Mouse (Mus musculus) brain, embryonic 18.5 days (tissue): ENCODE measurements around the gene Large2.
A peak's percentile ranks its signal among the peaks of the same experiment; 100 is the strongest.
"Not testable (repeated sequence)": the region's sequence is repeated elsewhere in the genome, so short reads cannot be mapped to it uniquely, and the experiment has no call there.

Experiments
- DNase-seq: peaks from one replicate; pipeline ENCODE4 v3.0.0-alpha.2; 2012; ENCODE audit warnings: low read depth, low spot score

The Large2 gene

DNA sequence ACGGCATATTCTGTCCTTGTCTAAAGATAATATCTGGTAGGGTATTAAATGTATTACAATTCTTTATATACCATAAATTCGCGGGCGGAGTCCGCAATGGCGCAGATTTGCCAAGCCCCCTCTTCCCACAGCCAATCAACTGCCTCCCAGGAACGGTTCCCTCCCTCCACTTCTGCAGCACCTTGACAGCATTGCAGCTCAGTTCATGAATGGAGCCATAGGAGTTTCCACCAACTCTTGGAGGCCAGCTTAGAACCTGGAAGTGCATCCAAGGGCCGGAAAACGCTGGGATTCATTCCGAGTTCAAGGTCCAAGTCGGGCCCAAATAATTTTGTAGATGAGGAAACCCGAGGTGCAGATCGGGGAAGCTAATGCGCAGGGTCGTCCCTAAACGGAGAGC, at the start of gene Large2, which contains the start of gene Pex16:
Gene Large2 (minus strand): TSS at position 356 of the 400 bp plus-strand sequence.
Gene Pex16 (plus strand): TSS at position 163 of the 400 bp plus-strand sequence.
- DNase-seq: peak; percentile 47

DNA sequence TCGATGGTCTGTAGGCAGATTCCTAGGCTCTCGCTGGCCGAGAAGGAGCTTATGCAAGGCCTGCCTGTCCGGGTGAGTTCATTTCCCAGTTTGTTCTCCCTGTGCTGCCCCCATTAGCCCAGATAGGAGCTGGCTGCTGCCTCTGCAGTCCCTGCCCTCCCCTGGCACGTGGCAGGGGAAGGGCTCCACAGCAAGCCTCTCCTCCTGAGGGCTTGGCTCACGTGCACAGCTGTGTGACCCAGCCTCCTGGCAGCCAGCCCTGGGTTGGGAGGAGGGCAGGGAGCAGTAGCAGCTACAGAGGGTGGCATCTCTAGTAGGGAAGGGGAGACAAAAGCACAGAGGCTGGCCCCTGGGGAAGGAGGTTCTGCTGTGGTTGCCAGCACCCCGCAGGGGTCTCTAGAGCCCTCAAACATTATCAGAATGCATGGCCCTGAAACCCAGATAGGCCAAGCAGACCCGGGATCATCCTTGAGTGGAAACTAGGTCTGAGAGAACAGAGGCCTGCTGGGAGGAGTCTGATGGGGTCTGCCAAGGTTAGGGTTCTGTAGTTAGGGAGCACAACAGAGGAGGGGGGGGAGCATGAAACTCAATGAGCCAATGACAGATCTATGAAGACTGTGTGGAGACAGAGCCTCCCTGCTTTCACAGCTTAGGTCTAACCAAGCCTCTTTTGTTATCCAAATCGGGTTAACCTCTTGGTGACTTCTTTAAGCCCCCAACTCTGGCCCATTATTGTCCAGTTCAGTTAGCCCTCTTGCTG, 49.2 kb upstream of the Large2 start:
- no peak for DNase-seq

DNA sequence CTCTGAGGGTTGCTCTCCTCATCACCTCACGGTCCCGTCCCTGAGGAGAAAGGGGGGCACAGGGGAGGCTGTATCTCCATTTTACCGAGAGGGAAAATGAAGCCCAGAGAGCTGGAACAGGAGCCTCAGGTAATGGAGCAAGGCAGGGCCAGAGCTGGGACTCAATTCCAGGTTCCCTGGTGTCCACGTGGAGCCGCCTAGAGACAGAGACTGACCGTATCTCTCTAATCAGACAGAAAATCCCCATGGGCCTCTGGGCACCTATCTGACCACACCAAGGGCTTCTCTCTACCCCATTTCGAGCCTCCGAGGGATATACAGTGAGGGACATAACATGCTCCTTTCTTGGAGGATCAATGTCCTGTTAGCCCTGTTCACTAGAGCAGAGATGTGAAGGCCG, 48.5 kb upstream of the Large2 start:
- DNase-seq: no peak

DNA sequence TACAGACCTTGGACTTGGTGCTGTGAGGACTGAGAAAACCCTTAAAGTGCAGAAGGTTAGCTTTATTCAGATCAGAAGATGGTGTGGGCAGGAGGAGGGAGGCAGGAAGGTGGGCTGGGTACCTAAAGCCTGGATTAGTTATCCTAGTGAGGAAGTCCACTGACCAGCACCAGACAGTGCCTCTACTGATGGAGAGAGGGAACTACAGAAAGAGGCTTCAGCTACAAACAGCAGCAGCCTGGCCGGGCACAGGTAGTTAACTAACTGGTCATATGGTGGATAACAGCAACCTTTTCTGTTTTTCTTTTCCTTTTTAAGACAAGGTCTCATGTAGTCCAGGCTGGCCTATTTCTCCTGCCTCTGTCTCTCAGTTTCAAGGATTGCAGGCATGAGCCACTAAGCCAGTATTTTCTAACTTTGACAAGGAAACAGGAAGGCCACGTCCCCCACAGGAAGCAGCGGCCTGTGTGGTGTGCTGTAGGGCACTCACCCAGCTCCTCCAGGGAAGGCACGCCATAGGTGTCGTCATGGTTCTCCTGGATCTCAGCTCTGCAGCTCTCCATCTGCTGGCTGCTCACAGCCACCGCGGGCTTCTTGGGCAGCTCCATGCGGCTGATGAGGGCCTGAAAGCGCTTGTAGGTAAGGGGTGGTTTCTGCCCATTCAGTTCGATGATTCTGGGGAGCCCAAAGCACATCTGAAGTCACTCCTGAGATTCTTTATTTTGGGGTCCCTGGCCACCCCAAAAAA, 47.9 kb upstream of the Large2 start:
- DNase-seq: no peak

DNA sequence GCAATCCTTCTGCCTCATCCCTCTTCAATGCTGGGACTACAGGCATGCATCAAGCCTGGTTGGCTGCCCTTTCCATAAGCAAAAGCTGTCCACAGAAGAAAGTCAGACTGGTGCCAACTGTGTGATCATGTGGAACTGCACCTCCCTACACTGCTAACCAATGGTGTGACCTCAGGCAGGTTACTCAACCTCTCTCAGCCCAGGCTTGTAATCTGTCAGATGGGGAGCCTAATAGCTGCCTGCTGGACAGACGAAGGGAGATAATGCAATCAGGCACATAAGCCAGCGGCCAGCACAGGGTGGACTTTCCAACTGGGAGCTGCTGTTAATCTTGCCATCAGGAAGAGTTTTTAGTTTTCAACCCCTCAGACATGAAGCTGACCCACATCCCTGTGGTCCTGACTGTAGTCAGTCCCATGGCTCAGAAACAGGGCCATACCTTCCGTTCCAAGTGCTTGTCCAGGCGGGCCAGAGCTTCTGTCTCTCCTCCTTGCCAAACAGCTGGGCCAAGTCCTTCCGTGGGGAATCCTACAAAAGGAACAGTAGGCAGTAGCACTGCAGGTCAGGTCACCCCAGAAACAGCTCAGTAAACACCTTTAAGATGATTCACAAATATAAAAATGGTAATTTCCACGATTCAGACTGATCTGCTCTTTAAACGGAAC, 47.2 kb upstream of the Large2 start:
- DNase-seq: no peak

DNA sequence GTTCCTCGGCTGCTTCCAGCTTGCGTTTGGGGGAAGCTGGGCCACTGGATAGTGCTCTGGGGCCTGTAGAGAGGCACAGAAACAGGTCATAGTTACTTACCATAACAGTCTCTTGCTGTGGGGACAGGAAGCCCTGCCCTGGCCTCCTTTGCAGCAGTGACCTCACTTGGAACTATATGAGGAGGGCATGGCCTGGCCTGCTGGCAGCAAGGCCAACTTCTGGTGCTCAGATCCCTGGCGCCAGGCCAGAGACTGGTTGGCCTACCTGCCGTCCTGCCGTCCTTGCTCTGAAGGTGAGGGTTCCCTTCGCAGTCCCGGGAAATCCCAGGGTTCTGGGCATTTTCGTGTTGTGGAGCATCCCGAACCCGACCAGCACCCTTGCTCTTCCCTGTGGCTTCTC, 37.0 kb upstream of the Large2 start:
- no peak for DNase-seq

DNA sequence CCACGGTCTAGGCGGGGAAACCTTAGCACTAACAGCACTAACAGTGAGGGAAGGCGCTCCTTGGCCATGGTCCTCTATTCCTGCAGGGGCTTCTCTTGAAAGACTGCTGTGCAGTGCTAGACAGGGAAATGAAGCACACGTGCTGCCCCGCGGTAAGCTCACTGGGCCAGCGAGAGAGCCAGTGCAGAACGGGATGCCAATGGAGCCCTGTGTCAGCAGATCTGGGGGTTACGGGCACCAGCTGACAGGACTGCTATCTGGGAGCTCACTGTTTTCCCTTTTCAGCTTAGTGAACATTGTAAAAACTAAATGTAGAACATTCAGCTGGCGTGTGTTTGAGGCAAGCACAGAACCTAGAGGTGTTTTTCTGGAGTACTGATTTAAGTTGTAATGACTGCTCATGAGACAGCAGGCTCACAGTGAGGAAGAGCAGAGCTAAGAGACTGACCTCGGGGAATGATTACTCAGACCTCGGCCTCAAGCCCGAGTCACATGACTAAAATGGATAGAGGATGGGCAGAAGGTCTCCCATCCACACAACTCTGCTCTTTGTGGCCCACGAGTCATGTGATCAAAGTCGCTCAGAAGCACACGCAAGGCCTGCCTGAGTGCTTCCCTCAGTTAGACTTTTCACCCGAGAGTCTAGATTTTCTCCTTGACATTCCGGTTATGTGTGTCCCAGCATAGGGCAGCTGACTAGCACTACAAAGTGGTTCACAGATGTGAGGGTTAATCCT, 33.8 kb upstream of the Large2 start:
- no peak for DNase-seq

DNA sequence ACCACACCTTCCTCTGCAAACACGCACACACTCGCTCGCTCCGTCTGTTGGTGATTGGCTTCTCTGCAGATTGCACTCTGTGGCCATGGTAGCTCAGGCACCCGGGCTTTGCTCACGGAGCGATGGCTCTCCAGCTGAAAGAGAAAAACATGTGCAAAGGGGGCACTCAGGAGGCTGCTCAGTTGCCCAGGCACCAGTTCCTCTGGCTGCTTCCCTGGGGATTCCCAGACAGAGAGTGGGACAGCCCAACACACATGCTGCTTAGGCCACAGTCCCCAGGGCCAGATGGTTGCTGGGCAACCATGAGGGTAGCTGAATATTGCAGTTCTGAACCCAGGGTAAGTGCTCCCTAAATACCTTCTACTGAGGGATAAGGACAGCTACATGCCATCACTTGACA, 31.0 kb upstream of the Large2 start:
- no peak for DNase-seq

DNA sequence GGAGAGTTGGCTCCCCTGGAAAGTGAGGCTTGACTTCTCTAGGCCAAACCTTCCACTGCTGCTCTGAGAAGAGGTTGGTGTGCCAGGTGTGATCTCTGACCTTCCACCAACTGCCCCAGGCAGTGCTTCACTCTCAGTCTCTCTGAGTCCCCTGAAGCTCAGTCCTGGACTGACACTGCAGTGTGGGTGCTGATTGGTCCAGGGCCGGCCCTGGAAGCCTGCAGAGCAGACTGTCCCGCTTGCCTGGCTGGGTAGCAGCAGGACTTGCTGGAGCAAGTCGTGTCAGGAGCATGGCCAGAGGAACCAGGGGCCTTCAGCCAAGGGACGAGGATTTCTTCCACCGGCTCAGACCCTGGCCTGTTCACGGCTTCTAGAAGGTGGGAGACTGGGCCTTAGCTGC, 30.1 kb upstream of the Large2 start:
- no peak for DNase-seq

DNA sequence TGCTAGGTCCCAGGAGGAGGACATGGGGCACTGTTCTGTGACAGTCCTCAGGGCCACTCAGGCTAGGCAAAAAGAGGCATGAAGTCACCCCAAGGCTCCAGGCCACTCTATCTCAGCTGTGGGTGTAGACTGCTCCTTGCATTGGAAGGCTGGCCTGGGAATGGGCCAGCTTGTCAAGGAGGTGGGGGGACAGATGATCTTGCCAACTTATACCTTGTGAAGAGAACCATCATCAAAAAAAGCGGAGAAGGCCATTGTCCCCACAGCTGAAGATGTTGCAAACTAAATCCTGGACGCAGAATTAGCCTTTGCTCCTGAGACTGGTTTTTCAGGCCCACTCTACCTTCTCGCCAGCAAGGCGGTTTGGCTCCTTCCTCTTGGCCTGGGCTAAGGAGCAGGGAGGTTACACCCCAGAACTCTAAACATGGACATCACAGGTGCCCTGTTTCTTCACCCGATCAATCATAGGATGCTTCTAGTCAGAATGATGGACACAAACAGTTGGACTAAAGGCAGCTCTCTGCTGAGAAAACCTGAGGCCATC, 29.2 kb upstream of the Large2 start:
- DNase-seq: no peak

DNA sequence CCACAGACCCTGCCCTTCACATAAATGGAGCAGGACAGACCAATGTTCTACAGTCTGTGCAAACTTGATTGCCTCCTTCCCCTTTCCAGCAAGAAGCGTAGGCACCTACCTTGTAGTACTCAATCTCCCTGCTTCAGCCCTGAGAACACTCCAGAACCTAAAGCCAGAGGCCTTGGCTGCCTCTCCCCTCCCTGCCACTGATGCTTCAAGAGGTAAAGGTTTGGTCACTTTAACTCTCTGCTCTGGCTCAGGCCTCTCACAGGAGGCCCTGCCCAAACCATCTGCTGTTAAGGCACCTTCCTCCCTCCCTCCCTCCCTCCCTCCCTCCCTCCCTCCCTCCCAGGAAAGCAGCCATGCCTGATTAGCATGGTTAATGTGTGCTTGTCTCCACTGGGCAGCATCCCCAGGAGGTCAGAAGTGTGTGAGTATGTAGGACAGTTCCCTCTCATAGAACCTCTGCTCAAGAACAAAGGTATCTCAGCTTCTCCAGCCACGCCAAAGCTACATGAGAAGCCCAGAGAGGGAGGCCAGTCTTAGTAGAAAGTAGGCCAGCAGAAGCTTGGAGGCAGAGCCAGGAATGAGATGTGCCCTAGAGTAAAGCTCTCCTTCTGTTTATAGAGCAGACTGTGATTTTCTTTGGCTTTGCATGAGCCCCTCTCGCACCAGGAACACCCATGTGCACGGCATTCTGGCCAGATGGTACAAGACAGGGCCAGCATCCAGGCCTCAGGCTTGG, 28.1 kb upstream of the Large2 start:
- no peak for DNase-seq

DNA sequence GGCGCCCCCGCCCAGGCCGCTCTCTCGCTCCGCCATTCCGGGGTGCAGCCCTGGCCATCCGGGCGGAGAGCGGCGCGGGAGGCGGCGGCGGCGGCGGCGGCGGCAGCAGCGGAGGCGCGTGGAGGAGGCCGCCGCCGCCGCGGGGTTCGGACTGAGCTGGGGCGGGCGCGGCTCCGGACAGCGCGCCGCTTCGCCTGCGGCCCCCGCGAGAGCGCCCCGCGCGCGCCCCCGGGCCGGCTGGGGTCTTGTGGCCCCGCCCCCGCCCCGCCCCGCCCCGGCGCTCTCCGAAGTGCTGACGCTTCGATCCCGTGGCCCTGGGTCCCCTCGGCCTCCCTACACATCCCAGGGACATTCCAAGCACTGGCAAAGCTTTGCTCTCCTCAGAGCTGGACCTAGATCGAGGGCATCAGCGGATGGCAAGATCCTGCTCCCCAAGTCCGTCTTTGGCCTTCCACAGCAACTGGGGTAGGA, 26.5 kb upstream of the Large2 start, which contains the start of gene Mapk8ip1:
Gene Mapk8ip1 (minus strand): TSS at position 173 of the 471 bp plus-strand sequence.
- no peak for DNase-seq

DNA sequence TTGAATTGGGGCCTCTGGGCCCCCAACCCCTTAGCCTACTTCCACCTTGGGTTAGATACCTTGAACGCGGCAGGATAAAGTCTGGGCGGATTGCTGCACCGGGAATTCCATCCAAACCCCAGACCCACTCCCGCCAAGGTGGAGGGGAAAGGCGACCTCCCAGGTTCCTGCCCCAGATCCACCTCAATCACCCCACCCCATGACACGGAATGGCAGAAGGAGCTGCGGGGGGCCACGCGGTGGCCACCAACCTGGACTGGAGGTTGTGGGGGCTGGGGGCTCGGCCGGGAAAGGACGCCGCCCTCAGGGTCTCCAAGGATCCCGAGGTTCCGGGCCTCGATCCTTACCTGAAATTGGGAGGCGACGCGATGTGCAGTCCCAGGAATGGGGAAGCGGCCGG, 26.0 kb upstream of the Large2 start:
- no peak for DNase-seq

DNA sequence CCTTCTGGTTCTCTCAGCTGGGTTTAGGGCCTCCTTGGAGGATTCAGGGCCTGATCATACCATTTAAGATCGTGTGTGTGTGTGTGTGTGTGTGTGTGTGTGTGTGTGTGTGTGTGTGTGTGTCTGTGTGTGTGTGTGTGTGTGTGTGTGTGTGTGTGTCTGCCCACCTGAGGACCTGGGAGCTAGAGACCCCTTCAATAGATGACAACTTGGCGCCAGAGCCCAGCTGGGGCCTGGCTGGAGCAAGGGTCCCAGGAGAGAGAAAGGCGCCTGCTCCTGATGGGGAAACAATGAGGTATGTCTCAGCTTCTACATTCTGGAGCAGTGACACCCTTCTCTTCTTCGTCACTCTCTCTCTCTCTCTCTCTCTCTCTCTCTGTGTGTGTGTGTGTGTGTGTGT, 25.2 kb upstream of the Large2 start:
- DNase-seq: not testable (repeated sequence)

DNA sequence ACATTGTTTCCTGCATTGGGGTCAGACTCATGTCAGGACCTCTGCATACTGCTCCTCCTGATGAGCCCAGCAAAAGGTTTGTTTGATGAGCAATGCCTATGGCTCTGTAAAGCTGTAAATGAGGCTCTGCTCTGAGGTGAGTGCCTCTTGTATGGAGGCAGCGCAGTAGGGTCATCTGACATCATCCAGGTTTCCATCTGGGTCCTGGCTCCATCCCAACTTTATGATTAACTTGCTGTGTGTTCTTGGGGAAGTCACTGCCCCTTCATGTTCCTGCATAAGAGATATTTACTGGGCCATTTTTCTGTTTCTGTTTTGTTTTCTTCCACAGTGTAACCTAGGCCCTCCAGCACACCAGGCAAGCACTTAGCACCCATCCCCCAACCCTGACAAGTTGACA, 22.8 kb upstream of the Large2 start:
- DNase-seq: no peak

DNA sequence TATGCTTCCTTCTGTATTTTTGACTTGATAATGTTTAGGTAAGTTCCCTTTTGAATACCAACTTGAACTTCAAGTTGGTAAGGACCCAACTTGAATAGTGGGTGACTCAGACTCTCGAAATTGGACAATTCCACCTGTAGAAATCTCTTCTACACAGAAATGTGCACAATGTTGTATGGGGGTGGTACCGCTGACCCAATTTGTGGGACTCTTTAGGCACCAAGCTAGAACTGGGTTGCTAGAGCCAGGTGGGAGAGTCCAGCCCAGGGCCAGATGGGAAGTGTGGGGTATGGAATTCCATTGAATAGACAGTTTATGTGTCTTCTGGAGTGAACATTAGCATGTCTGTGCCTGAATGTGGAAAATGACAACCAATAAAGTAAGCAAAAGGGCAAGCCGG, 20.9 kb upstream of the Large2 start:
- no peak for DNase-seq

DNA sequence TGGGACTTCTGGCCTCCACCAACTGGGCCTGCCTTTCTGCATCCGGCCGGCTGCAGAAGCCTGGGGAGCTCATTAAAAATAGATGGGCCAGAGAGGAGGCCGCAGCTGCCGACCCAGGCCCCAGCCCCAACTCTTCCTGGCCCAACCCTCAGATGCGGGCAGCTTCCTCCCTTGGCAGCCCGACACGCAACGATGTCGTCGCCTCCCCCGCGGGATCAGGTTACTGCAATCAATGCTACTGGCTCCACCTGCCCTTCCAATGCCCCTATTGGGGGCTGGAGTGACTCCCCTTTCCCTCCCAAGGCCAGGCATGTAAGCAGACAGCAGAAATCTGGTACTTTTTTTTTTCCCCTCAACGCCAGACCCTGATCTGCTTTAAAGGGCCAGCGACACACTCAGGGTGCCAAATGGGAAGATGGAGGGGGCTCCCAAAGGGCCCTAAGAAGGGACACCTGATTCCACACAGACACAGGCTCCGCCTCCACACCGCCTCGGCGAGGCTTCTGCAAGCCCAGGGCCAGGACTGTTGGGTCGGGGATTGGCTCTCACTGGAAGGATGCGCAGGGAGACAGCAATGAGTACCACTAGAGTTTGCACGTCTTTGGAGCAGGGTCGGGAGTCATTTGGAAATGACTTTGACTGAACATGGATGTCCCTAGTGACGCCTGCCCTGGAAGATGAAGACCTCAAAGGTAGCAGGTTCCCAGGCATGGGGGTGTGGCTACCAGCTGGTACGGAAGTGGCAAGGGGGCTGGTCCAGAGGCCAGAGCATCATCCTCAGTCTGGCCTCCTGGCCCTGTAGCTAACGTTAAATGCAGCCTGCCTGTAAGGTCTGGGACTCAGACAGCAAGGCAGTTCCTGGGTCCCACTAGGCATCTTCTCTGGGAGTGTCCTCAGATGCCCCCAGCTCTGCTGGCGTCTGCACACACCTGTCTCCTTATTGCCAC, 17.9 kb upstream of the Large2 start:
- no peak for DNase-seq

DNA sequence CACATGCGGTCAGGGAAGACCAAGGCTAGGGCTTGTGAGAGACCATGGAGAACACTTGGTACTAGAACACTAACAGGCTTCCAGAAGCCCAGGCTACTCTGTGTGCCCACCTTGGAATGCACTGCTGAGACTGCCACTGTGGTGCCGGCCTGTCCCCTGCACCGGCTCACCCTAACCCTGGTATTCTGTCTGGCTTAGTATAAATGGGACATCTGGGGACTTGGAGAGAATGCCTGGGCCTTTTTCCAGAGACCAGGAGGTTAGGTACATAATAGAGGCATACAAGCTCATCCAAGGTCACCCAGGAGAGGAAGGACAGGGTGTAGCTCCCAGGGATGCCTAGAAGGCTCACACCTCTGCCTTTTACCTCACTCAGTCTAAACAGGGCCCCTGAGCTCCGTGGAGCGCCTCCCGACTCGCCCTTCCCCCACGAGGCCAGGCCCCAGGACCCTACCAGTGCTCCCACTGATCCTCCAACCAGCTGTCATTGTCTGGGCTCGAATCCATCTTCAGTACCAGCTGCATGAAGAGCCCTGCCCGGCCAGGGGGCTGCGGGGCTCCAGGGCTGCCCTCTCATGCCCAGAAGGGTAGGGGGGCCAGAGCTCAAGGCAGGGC, 17.1 kb upstream of the Large2 start:
- no peak for DNase-seq

DNA sequence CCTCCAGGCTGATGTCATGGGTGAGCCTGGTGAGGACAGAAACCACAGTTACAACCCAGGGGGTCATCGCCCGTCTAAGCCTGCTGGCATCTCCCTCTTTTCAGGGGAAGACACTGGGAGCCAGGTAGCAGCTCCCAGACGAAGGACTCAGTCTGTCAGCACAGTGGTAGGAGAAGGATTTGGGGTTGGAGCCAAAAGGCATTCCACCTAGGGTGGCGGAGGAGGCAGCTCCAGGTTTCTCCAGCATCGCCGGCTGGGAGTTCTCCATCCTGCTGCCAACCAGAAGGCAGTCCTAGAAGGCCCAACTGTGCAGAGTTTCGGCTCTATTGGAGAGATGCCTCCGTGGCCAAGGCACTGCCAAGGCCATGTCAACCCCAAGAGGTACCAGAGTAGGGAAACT, 16.4 kb upstream of the Large2 start:
- no peak for DNase-seq
